Mouse (Mus musculus) testis, adult 2 months (tissue): ENCODE data around the gene Plekho1. TPM values are rescaled to one million over a fixed set of nuclear protein-coding genes. Genes with fewer than 3 reads are reported as not detected.
"Not testable (repeated sequence)": the region's sequence is repeated elsewhere in the genome, so short reads cannot be mapped to it uniquely, and the experiment has no call there.

Source experiments
- H3K27ac ChIP-seq: fragments of 200-500 bp; 2 replicates; pipeline ENCODE4 v1.5.1; 2012; ENCODE audit warnings: low read depth, low read length; ENCODE audit not compliant: control insufficient read depth, insufficient read depth
- H3K27me3 ChIP-seq: fragments of 200-500 bp; 2 replicates; pipeline ENCODE4 v1.6.1; 2012; ENCODE audit warnings: mild to moderate bottlenecking, low read length, moderate library complexity; ENCODE audit not compliant: control insufficient read depth, insufficient read depth
- H3K36me3 ChIP-seq: fragments of 200-500 bp; 2 replicates; pipeline ENCODE4 v1.6.1; 2012; ENCODE audit warnings: mild to moderate bottlenecking, low read length; ENCODE audit not compliant: control insufficient read depth, insufficient read depth
- H3K4me1 ChIP-seq: fragments of 200-500 bp; 2 replicates; pipeline ENCODE4 v1.6.1; 2012; ENCODE audit warnings: low read length; ENCODE audit not compliant: control insufficient read depth, insufficient read depth
- H3K4me3 ChIP-seq: fragments of 200-500 bp; 2 replicates; pipeline ENCODE4 v1.5.1; 2012; ENCODE audit warnings: low read depth, mild to moderate bottlenecking, low read length, moderate library complexity, mixed read lengths; ENCODE audit not compliant: control insufficient read depth
- CTCF ChIP-seq: fragments of 200-500 bp; IDR thresholded peaks from 2 replicates; pipeline ENCODE4 v1.5.1; 2012; ENCODE audit warnings: low read depth, mild to moderate bottlenecking, inconsistent platforms, low read length, moderate library complexity; ENCODE audit not compliant: control insufficient read depth, insufficient read depth, insufficient replicate concordance
- POLR2A ChIP-seq: fragments of 200-500 bp; IDR thresholded peaks from 2 replicates; pipeline ENCODE4 v1.6.1; 2012; ENCODE audit warnings: low read depth, mild to moderate bottlenecking, inconsistent platforms, low read length, moderate library complexity; ENCODE audit not compliant: control insufficient read depth
- polyA plus RNA-seq: library from polyadenylated mRNA; depleted of rRNA; stranded (reverse); fragments of >200 nt; gene quantifications from 2 replicates; pipeline ENCODE4 v1.2.3, GENCODE M21; 2012

The Plekho1 gene
- polyA plus RNA-seq, 1 experiment: 43.8 TPM

DNA sequence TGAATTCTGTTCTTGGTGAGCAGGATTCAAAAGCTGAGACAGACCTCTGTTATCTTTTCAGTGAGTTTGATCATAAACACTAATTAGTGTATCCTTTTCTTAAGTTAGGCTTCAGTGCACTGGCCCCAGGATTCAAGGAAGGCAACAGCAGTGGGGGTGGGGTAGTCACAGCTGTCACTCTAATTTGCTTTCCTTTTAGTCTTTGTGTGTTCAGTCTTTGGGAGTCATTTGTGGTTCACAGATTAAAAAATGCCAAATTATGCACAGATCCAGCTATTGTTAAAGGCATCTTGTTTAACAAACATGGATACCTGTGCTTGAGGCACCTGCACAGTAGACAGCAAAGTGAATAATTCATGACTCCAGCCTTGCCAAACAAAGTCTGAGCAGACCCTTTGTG is 42.8 kb downstream of the Plekho1 start:
- no peak overlapping the region for H3K4me3 ChIP-seq
- no peak overlapping the region for H3K27ac ChIP-seq
- TF ChIP-seq CTCF: no peak
- TF ChIP-seq POLR2A: no peak
- peaks cover 9% of the 10 kb centered on the region for H3K4me1 ChIP-seq
- no peaks in the 10 kb centered on the region for H3K27me3 ChIP-seq
- H3K36me3 ChIP-seq: no peaks in the 10 kb centered on the region

DNA sequence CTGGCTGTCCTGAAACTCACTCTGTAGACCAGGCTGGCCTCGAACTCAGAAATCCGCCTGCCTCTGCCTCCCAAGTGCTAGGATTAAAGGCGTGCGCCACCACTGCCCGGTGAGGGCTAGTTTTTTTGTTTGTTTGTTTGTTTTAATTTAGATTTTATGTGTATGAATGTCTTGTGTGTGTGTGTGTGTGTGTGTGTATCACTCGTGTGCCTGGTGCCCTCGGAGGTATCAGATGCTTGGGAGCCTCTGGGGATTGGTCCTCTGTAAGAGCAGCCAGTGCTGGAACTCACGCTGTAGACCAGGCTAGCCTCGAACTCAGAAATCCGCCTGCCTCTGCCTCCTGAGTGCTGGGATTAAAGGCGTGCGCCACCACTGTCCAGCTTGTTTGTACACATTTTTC is 44.2 kb downstream of the Plekho1 start:
- Histone ChIP-seq H3K4me3 (peak overlapping the region; percentile 98), H3K27ac (peak overlapping the region; percentile 93)
- H3K4me1 ChIP-seq, H3K27me3 ChIP-seq, H3K36me3 ChIP-seq: not testable (repeated sequence)

DNA sequence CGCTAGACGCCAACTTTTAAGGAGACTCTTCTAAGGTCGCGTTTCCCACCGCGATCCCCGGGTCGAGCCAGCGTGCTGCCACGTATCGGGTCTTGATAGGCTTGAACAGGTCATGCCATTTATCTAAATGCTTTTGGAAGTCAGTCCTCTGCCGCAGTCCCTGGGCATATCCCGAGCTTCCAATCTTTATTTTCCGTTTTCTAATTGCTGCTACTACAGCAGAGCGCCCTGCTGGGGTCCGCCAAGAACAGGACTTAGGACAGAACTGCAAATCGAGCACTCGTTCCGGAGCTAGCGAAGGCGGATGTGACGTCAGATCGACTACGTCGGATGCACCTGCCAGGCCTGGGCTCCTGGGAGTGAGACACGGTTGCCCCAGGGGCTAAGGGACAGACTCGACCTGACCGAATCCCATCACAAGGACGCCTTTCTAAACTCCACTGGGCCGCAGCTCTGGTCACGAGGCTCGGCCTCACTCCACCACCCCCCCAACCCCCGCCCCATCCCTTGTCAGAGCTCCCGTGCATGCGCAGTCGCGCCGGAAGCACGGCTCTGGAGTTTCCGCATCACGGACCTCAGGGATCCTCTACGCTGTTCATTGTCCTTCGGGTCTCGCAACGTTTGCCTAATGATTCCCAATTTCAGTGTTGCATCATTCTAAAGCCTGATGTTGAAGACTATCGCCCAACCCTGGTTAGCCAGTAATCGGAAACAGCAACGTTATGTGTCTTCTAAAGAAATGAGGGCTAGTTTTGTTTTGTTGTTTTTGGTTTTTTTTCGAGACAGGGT is 44.8 kb downstream of the Plekho1 start:
- Histone ChIP-seq H3K36me3 (no peaks in the 10 kb centered on the region), H3K4me3 (peak overlapping the region; percentile 98), H3K4me1 (peaks cover 9% of the 10 kb centered on the region), H3K27me3 (no peaks in the 10 kb centered on the region), H3K27ac (peak overlapping the region; percentile 95)
- TF ChIP-seq CTCF (no peak), POLR2A (peak; percentile 83)

- H3K4me3 ChIP-seq: no peak overlapping the region
- H3K27me3 ChIP-seq: no peaks in the 10 kb centered on the region
- peaks cover 9% of the 10 kb centered on the region for H3K4me1 ChIP-seq
- H3K27ac ChIP-seq: no peak overlapping the region
- H3K36me3 ChIP-seq: no peaks in the 10 kb centered on the region
- TF ChIP-seq POLR2A: no peak
- TF ChIP-seq CTCF: no peak
These were observed 47.5 kb downstream of the Plekho1 start for GRCm38 (mm10) chr3:95948325-95948724.

DNA sequence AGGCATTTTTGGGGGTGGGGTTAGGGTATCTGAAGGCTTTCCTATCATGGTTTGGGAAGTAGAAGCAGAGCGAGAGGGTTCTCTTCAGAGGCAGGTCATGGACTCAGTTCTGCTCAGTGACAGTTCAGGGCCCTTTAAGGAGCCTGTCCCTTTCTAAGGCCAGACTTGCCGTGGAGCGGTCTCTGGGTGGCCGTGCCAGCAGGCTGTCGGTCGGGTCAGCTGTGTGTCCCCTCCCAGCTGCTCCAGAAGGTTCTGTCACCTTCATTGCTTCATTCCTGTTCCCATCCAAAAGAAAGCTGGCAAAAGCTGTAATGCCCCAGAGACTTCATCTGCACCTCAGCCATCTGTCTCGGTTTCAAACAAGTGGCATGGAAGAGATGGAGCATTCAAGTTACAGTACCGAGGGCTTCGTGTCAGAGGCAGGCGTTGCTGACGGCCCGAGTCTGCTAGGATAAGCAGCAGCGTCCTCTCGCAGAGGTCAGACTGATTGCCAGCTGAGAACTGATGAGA is 50.0 kb downstream of the Plekho1 start:
- no peak for TF ChIP-seq CTCF
- no peak for TF ChIP-seq POLR2A
- H3K36me3 ChIP-seq: no peaks in the 10 kb centered on the region

DNA sequence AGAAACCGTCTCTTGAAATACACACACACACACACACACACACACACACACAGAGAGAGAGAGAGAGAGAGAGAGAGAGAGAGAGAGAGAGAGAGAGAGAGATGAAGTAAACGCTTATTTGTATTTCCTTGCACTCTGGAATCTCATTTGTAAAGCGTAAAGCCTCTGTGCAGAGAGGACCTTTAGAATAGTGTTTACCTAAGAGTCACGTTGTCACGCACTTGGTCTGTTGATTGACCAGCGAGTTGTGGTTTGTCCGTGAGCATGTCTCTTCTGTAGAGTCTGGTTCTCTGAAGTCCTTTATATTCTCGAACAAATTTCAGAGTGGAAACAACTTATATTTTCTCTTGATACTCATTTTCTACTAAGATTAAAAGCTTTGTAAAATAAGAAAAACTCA is 51.1 kb downstream of the Plekho1 start:
- no peak for TF ChIP-seq CTCF
- no peak for TF ChIP-seq POLR2A
- no peaks in the 10 kb centered on the region for H3K27me3 ChIP-seq
- no peaks in the 10 kb centered on the region for H3K36me3 ChIP-seq
- H3K4me1 ChIP-seq: peaks cover 2% of the 10 kb centered on the region; the same call in 1 of the 2 replicates
- no peak overlapping the region for H3K27ac ChIP-seq
- no peak overlapping the region for H3K4me3 ChIP-seq

More for the DNA sequence above, 50.0 kb downstream of the Plekho1 start:
- Histone ChIP-seq H3K27ac (no peak overlapping the region), H3K27me3 (no peaks in the 10 kb centered on the region), H3K4me3 (peak overlapping the region; percentile 62), H3K4me1 (peaks cover 5% of the 10 kb centered on the region)

DNA sequence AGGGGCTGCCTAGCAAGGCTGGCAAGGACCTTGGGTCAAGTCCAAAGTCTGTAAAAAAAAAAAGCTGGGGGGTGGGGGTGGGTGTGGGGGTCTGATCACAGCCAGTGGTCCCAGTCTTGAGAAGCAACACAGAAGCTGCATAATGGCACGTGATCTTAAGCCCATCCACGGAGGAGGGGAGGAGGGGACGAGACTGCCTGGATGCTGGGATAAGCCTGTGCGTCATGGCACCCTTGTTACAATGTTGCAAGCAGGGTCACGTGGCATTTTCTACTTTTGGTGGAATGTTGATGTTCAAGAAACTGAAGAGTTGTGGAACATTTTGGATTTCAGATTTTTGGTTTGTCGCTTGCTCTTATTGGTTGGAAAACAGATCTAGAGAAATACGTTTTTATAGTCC is 52.6 kb downstream of the Plekho1 start:
- no peaks in the 10 kb centered on the region for H3K27me3 ChIP-seq
- H3K4me1 ChIP-seq: peaks cover 2% of the 10 kb centered on the region; the same call in 1 of the 2 replicates
- peak; percentile 12; the same call in 1 of the 2 replicates for TF ChIP-seq CTCF
- no peak for TF ChIP-seq POLR2A
- H3K36me3 ChIP-seq: no peaks in the 10 kb centered on the region
- H3K4me3 ChIP-seq: no peak overlapping the region
- no peak overlapping the region for H3K27ac ChIP-seq

- TF ChIP-seq POLR2A (no peak), CTCF (no peak)
- Histone ChIP-seq H3K4me1 (peaks cover 2% of the 10 kb centered on the region; the same call in 1 of the 2 replicates), H3K27me3 (no peaks in the 10 kb centered on the region), H3K4me3 (no peak overlapping the region), H3K27ac (no peak overlapping the region), H3K36me3 (no peaks in the 10 kb centered on the region)
These were observed 53.1 kb downstream of the Plekho1 start for GRCm38 (mm10) chr3:95942749-95943148.
